Mouse (Mus musculus): ENCODE data around the gene Efcab7. TPM values are rescaled to one million over a fixed set of nuclear protein-coding genes. Genes with fewer than 3 reads are reported as not detected.

The Efcab7 gene
- polyA plus RNA-seq, 1 experiment: 15.2 TPM

DNA sequence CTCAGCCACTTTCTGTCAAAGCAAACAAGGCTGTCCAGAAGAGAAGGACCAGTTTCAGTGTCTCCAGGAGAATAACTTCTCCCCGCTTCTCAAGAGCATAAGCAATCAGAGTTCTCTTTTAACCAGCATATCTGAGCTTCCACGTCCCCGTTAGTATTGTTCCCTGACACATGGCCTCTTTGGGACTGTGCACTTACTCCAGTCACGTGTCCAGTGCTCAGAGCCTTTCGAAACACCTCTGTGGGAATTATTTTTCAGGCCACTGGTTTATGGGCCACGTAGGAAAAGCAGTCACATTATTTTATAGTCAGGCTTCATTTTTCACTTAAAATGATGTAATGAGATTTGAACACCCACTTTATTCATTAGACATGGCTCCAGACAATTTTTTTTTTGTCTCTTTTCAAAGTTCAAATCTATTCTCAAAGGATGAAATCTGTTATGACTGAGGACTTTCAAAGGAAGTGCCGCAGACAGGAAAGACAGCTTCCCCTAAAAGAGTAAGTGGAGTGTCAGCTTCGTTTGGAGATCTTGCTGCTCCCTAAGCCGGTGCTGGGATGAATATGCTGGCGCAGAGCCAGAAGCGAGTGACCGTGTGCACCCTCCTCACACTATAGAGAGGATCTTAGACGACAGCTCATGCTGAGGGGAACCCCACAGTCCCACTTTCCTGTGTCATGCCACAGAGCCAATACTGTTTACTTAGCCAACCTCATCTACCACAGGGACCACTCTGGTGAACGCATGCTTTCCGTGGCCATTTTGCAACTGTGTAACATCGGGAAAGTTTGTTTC, 110.9 kb downstream of the Efcab7 start:
- Histone ChIP-seq H3K27me3 (ENCODE audit: control insufficient read depth, insufficient read depth, insufficient read length) (no peaks in the 10 kb centered on the region), H3K79me3 (ENCODE audit: low read depth) (no peaks in the 10 kb centered on the region), H3K79me2 (ENCODE audit: control insufficient read depth, insufficient read depth) (no peaks in the 10 kb centered on the region), H3K4me3 (ENCODE audit: insufficient read depth, poor library complexity, severe bottlenecking) (no peak overlapping the region), H3K36me3 (ENCODE audit: control insufficient read depth, insufficient read depth) (no peaks in the 10 kb centered on the region), H3ac (ENCODE audit: control insufficient read depth, insufficient read length, low read depth) (no peak overlapping the region)
- TF ChIP-seq USF1 (IDR thresholded peaks at IDR 0.05; ENCODE audit: low read depth): no peak
- TF ChIP-seq FOSL1 (IDR thresholded peaks at IDR 0.05; ENCODE audit: insufficient read depth, low read length, poor library complexity, severe bottlenecking): no peak
- TF ChIP-seq MAX (IDR thresholded peaks at IDR 0.05): no peak
- no peak for TF ChIP-seq MYOG (IDR thresholded peaks at IDR 0.05; ENCODE audit: control insufficient read depth, extremely low read depth, insufficient read length)
- TF ChIP-seq CTCF (IDR thresholded peaks at IDR 0.05; ENCODE audit: control insufficient read depth, insufficient read depth, insufficient read length): no peak

- no peak overlapping the region for H3K4me3 ChIP-seq (ENCODE audit: insufficient read depth, poor library complexity, severe bottlenecking)
- TF ChIP-seq FOSL1 (IDR thresholded peaks at IDR 0.05; ENCODE audit: insufficient read depth, low read length, poor library complexity, severe bottlenecking): no peak
- TF ChIP-seq USF1 (IDR thresholded peaks at IDR 0.05; ENCODE audit: low read depth): no peak
- no peak for TF ChIP-seq CTCF (IDR thresholded peaks at IDR 0.05; ENCODE audit: control insufficient read depth, insufficient read depth, insufficient read length)
- TF ChIP-seq MAX (IDR thresholded peaks at IDR 0.05): no peak
- no peak for TF ChIP-seq MYOD1 (IDR thresholded peaks at IDR 0.05; ENCODE audit: control insufficient read depth, insufficient read length, low read depth)
- no peak for TF ChIP-seq MYOG (IDR thresholded peaks at IDR 0.05; ENCODE audit: control insufficient read depth, extremely low read depth, insufficient read length)
- TF ChIP-seq CEBPB (IDR thresholded peaks at IDR 0.05; ENCODE audit: low read depth): no peak
- H3K79me3 ChIP-seq (ENCODE audit: low read depth): no peaks in the 10 kb centered on the region
- H3K27me3 ChIP-seq (ENCODE audit: control insufficient read depth, insufficient read depth, insufficient read length): no peaks in the 10 kb centered on the region
- H3K79me2 ChIP-seq (ENCODE audit: control insufficient read depth, insufficient read depth): no peaks in the 10 kb centered on the region
- H3ac ChIP-seq (ENCODE audit: control insufficient read depth, insufficient read length, low read depth): no peak overlapping the region
- H3K36me3 ChIP-seq (ENCODE audit: control insufficient read depth, insufficient read depth): no peaks in the 10 kb centered on the region
These were observed 112.8 kb downstream of the Efcab7 start for GRCm38 (mm10) chr4:99941655-99942414.

GRCm38 (mm10) chr4:99944606-99945005, 115.6 kb downstream of the Efcab7 start:
- no peaks in the 10 kb centered on the region for H3K27me3 ChIP-seq (ENCODE audit: control insufficient read depth, insufficient read depth, insufficient read length)
- no peak for TF ChIP-seq FOSL1 (IDR thresholded peaks at IDR 0.05; ENCODE audit: insufficient read depth, low read length, poor library complexity, severe bottlenecking)
- no peak for TF ChIP-seq CEBPB (IDR thresholded peaks at IDR 0.05; ENCODE audit: low read depth)
- TF ChIP-seq MAX (IDR thresholded peaks at IDR 0.05): no peak
- TF ChIP-seq CTCF (IDR thresholded peaks at IDR 0.05; ENCODE audit: control insufficient read depth, insufficient read depth, insufficient read length): no peak
- TF ChIP-seq USF1 (IDR thresholded peaks at IDR 0.05; ENCODE audit: low read depth): no peak
- TF ChIP-seq MYOG (IDR thresholded peaks at IDR 0.05; ENCODE audit: control insufficient read depth, extremely low read depth, insufficient read length): no peak
- TF ChIP-seq MYOD1 (IDR thresholded peaks at IDR 0.05; ENCODE audit: control insufficient read depth, insufficient read length, low read depth): no peak
- no peaks in the 10 kb centered on the region for H3K79me2 ChIP-seq (ENCODE audit: control insufficient read depth, insufficient read depth)
- H3K79me3 ChIP-seq (ENCODE audit: low read depth): no peaks in the 10 kb centered on the region
- no peak overlapping the region for H3K4me3 ChIP-seq (ENCODE audit: insufficient read depth, poor library complexity, severe bottlenecking)
- no peaks in the 10 kb centered on the region for H3K36me3 ChIP-seq (ENCODE audit: control insufficient read depth, insufficient read depth)
- no peak overlapping the region for H3ac ChIP-seq (ENCODE audit: control insufficient read depth, insufficient read length, low read depth)

DNA sequence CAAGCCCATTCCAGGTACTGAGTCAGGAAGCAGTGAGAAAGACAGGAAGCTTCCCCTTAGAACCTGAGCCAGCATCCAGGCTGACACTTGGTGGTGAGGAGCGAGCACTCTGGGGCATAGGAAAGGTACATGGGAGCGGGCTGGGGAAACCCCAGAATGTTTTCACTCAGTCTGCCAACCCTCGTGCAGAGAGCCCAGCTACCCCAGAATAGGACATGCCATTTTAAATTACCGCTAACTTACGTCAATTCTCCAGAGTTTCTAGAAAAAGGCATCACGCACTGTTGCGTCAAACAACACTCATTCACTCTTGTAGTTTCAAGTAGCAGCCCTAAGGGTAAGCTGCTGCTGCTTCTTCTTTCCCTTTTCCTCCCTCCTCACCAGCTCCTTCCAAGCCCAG, 116.0 kb downstream of the Efcab7 start:
- Histone ChIP-seq H3K79me2 (ENCODE audit: control insufficient read depth, insufficient read depth) (no peaks in the 10 kb centered on the region), H3K36me3 (ENCODE audit: control insufficient read depth, insufficient read depth) (no peaks in the 10 kb centered on the region), H3ac (ENCODE audit: control insufficient read depth, insufficient read length, low read depth) (no peak overlapping the region), H3K4me3 (ENCODE audit: insufficient read depth, poor library complexity, severe bottlenecking) (no peak overlapping the region), H3K79me3 (ENCODE audit: low read depth) (no peaks in the 10 kb centered on the region), H3K27me3 (ENCODE audit: control insufficient read depth, insufficient read depth, insufficient read length) (no peaks in the 10 kb centered on the region)
- no peak for TF ChIP-seq MAX (IDR thresholded peaks at IDR 0.05)
- no peak for TF ChIP-seq MYOG (IDR thresholded peaks at IDR 0.05; ENCODE audit: control insufficient read depth, extremely low read depth, insufficient read length)
- TF ChIP-seq FOSL1 (IDR thresholded peaks at IDR 0.05; ENCODE audit: insufficient read depth, low read length, poor library complexity, severe bottlenecking): no peak
- no peak for TF ChIP-seq MYOD1 (IDR thresholded peaks at IDR 0.05; ENCODE audit: control insufficient read depth, insufficient read length, low read depth)
- no peak for TF ChIP-seq USF1 (IDR thresholded peaks at IDR 0.05; ENCODE audit: low read depth)
- TF ChIP-seq CEBPB (IDR thresholded peaks at IDR 0.05; ENCODE audit: low read depth): no peak
- TF ChIP-seq CTCF (IDR thresholded peaks at IDR 0.05; ENCODE audit: control insufficient read depth, insufficient read depth, insufficient read length): no peak

- H3K79me3 ChIP-seq (ENCODE audit: low read depth): peaks cover 1% of the 10 kb centered on the region
- no peak overlapping the region for H3ac ChIP-seq (ENCODE audit: control insufficient read depth, insufficient read length, low read depth)
- no peaks in the 10 kb centered on the region for H3K27me3 ChIP-seq (ENCODE audit: control insufficient read depth, insufficient read depth, insufficient read length)
- H3K79me2 ChIP-seq (ENCODE audit: control insufficient read depth, insufficient read depth): no peaks in the 10 kb centered on the region
- TF ChIP-seq CEBPB (IDR thresholded peaks at IDR 0.05; ENCODE audit: low read depth) (no peak), USF1 (IDR thresholded peaks at IDR 0.05; ENCODE audit: low read depth) (no peak), CTCF (IDR thresholded peaks at IDR 0.05; ENCODE audit: control insufficient read depth, insufficient read depth, insufficient read length) (no peak), MYOD1 (IDR thresholded peaks at IDR 0.05; ENCODE audit: control insufficient read depth, insufficient read length, low read depth) (no peak), FOSL1 (IDR thresholded peaks at IDR 0.05; ENCODE audit: insufficient read depth, low read length, poor library complexity, severe bottlenecking) (no peak), MYOG (IDR thresholded peaks at IDR 0.05; ENCODE audit: control insufficient read depth, extremely low read depth, insufficient read length) (no peak), MAX (IDR thresholded peaks at IDR 0.05) (no peak)
- no peak overlapping the region for H3K4me3 ChIP-seq (ENCODE audit: insufficient read depth, poor library complexity, severe bottlenecking)
- H3K36me3 ChIP-seq (ENCODE audit: control insufficient read depth, insufficient read depth): no peaks in the 10 kb centered on the region
These were observed 117.5 kb downstream of the Efcab7 start for GRCm38 (mm10) chr4:99946516-99946915.

All from C2C12 (cell line).